Mouse (Mus musculus) heart, embryonic 13.5 days (tissue): ENCODE results near the gene Hibadh. TPM values are rescaled to one million over a fixed set of nuclear protein-coding genes. Genes with fewer than 3 reads are reported as not detected.
"Not testable (repeated sequence)": the region's sequence is repeated elsewhere in the genome, so short reads cannot be mapped to it uniquely, and the experiment has no call there.

ENCODE experiments used
- ATAC-seq: fragments of 200-750 bp; cut with Nextera tagmentation; 2 replicates; pipeline ENCODE4 v1.8.0; 2017; ENCODE audit warnings: moderate TSS enrichment; ENCODE audit not compliant: insufficient number of reproducible peaks, low FRiP score, low TSS enrichment; ENCODE audit errors: extremely low read depth
- H3K27ac ChIP-seq: fragments of 300-500 bp; sonication (generic); replicated peaks from 2 replicates; pipeline ENCODE4 v1.5.1; 2015; ENCODE audit warnings: moderate library complexity, mild to moderate bottlenecking, inconsistent platforms
- H3K27me3 ChIP-seq: fragments of 300-500 bp; sonication (generic); replicated peaks from 2 replicates; pipeline ENCODE4 v1.6.1; 2015; ENCODE audit warnings: mild to moderate bottlenecking, inconsistent platforms
- H3K36me3 ChIP-seq: fragments of 300-500 bp; sonication (generic); 2 replicates; pipeline ENCODE4 v1.6.1; 2015; ENCODE audit warnings: mild to moderate bottlenecking, inconsistent platforms
- H3K4me1 ChIP-seq: fragments of 300-500 bp; sonication (generic); 2 replicates; pipeline ENCODE4 v1.6.1; 2015; ENCODE audit warnings: inconsistent platforms
- H3K4me2 ChIP-seq: fragments of 300-500 bp; sonication (generic); 2 replicates; pipeline ENCODE4 v1.6.1; 2015; ENCODE audit warnings: inconsistent platforms, mild to moderate bottlenecking, moderate library complexity
- H3K4me3 ChIP-seq: fragments of 300-500 bp; sonication (generic); 2 replicates; pipeline ENCODE4 v1.5.1; 2015; ENCODE audit warnings: moderate library complexity, mild to moderate bottlenecking, inconsistent platforms
- H3K9ac ChIP-seq: fragments of 300-500 bp; sonication (generic); 2 replicates; pipeline ENCODE4 v1.6.1; 2015; ENCODE audit warnings: inconsistent platforms, mild to moderate bottlenecking, moderate library complexity
- H3K9me3 ChIP-seq: fragments of 300-500 bp; sonication (generic); 2 replicates; pipeline ENCODE4 v1.6.1; 2016; ENCODE audit warnings: inconsistent platforms
- WGBS: fragments of 180-500 bp; shearing (Covaris S2); methylation state at CpG from one replicate; pipeline ENCODE4 v1.1.7; 2015; ENCODE audit warnings: mixed read lengths; 5-methylcytosine and 5-hydroxymethylcytosine counted together
- polyA plus RNA-seq: library from polyadenylated mRNA; unstranded; fragments of >200 nt; fragmentation: Nextera tagmentation; extraction: Ambion mirVana; gene quantifications from 2 replicates; pipeline ENCODE4 v1.2.1, GENCODE M21; 2015

Hibadh gene
- polyA plus RNA-seq, 1 experiment from 2014 or later: 115 TPM

- Histone ChIP-seq H3K36me3 (no peaks in the 10 kb centered on the region), H3K4me2 (no peak overlapping the region), H3K4me3 (no peak overlapping the region), H3K4me1 (no peaks in the 10 kb centered on the region), H3K27ac (no peak overlapping the region), H3K27me3 (no peaks in the 10 kb centered on the region), H3K9me3 (no peaks in the 10 kb centered on the region), H3K9ac (no peak overlapping the region)
- no peak for ATAC-seq
- WGBS: 71% methylated on average over 8 of the region's 8 CpGs
Observed at GRCm38 (mm10) chr6:52671791-52672190, 31.6 kb upstream of the Hibadh start.

DNA sequence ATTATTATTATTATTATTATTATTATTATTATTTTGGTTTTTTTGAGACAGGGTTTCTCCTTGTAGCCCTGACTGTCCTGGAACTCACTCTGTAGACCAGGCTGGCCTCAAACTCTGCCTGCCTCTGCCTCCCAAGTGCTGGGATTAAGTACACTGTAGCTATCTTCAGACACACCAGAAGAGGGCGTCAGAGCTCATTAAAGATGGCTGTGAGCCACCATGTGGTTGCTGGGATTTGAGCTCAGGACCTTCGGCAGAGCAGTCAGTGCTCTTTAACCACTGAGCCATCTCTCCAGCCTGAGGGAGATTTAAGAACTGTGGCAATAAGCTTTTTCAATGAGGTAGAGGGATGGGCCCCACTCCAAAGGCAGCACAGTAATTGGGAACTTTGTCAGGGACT, 29.7 kb upstream of the Hibadh start:
- H3K4me2 ChIP-seq, ATAC-seq: not testable (repeated sequence)
- 31% methylated on average over 2 of the region's 2 CpGs for WGBS

GRCm38 (mm10) chr6:52667641-52668040, 27.5 kb upstream of the Hibadh start:
- WGBS: 68% methylated on average over 3 of the region's 3 CpGs
- H3K27ac ChIP-seq: no peak overlapping the region
- no peak for ATAC-seq
- H3K36me3 ChIP-seq: no peaks in the 10 kb centered on the region
- H3K9me3 ChIP-seq: no peaks in the 10 kb centered on the region
- H3K27me3 ChIP-seq: no peaks in the 10 kb centered on the region
- H3K4me2 ChIP-seq: no peak overlapping the region
- no peak overlapping the region for H3K4me3 ChIP-seq
- no peak overlapping the region for H3K9ac ChIP-seq
- H3K4me1 ChIP-seq: no peaks in the 10 kb centered on the region

More for the DNA sequence above, 29.7 kb upstream of the Hibadh start:
- H3K9ac ChIP-seq, H3K27ac ChIP-seq, H3K4me1 ChIP-seq, H3K4me3 ChIP-seq, H3K27me3 ChIP-seq, H3K36me3 ChIP-seq, H3K9me3 ChIP-seq: not testable (repeated sequence)

- Histone ChIP-seq H3K36me3 (no peaks in the 10 kb centered on the region), H3K27me3 (no peaks in the 10 kb centered on the region), H3K4me3 (no peak overlapping the region), H3K27ac (no peak overlapping the region), H3K9me3 (no peaks in the 10 kb centered on the region), H3K4me2 (no peak overlapping the region), H3K4me1 (no peaks in the 10 kb centered on the region), H3K9ac (no peak overlapping the region)
- 39% methylated on average over 5 of the region's 5 CpGs for WGBS
- ATAC-seq: no peak
Observed at GRCm38 (mm10) chr6:52663021-52663420, 22.8 kb upstream of the Hibadh start.

GRCm38 (mm10) chr6:52655266-52655665, 15.1 kb upstream of the Hibadh start:
- Histone ChIP-seq H3K4me3 (no peak overlapping the region), H3K9ac (no peak overlapping the region), H3K4me1 (no peaks in the 10 kb centered on the region), H3K36me3 (no peaks in the 10 kb centered on the region), H3K27ac (no peak overlapping the region), H3K27me3 (no peaks in the 10 kb centered on the region), H3K9me3 (no peaks in the 10 kb centered on the region; the same call in 1 of the 2 replicates), H3K4me2 (no peak overlapping the region)
- ATAC-seq: no peak
- 82% methylated on average over 4 of the region's 4 CpGs for WGBS

DNA sequence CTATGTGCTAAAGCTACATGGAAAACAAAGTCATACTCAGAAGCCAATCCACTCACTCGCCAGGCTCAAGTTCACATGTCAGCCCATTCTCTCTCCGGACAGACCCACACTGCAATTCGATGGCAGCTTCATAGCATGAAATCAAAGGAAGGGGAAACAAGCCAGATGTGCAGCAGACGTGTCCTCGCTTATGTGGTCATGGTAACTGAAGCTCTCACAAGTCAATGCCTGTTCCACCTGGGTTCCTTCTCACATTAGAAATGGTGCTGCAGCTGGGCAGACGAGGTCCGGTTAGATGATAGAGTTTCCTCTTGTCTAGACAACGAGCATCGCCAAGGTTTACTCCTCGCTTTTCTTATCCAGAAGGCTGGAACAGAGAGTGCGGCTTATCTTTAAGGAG, 8.6 kb upstream of the Hibadh start:
- no peak overlapping the region for H3K4me3 ChIP-seq
- no peaks in the 10 kb centered on the region for H3K4me1 ChIP-seq
- ATAC-seq: no peak
- H3K9ac ChIP-seq: no peak overlapping the region
- H3K27ac ChIP-seq: no peak overlapping the region
- no peaks in the 10 kb centered on the region for H3K9me3 ChIP-seq
- H3K27me3 ChIP-seq: 0 out of 2 replicates have a peak, but pooled peaks cover 2% of the 10 kb centered on the region
- no peak overlapping the region for H3K4me2 ChIP-seq
- no peaks in the 10 kb centered on the region for H3K36me3 ChIP-seq
- WGBS: 53% methylated on average over 11 of the region's 11 CpGs

DNA sequence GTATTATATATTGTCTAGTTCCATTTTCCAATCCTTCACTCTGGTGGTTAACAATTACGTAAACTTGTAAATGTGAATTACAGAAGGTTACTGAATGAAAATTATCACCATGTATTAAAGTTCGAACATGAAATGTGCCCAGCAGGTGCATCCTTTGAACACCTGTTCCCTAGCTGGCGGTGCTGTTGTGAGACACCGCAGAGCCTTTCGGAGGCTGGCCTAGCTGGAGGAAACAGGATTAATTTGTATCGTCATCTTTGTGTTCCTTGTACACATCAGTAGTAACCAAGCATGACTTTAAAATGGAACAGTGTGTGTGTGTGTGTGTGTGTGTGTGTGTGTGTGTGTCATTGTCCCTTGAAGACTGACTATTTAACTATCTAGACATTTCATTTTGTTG, 7.8 kb upstream of the Hibadh start:
- Histone ChIP-seq H3K9ac (no peak overlapping the region), H3K27me3 (0 out of 2 replicates have a peak, but pooled peaks cover 2% of the 10 kb centered on the region), H3K4me1 (no peaks in the 10 kb centered on the region), H3K4me3 (no peak overlapping the region), H3K27ac (no peak overlapping the region), H3K4me2 (no peak overlapping the region), H3K9me3 (no peaks in the 10 kb centered on the region), H3K36me3 (no peaks in the 10 kb centered on the region)
- no peak for ATAC-seq
- 91% methylated on average over 6 of the region's 6 CpGs for WGBS

- WGBS: 26% methylated on average over 5 of the region's 5 CpGs
- Histone ChIP-seq H3K9ac (no peak overlapping the region), H3K9me3 (no peaks in the 10 kb centered on the region), H3K27ac (no peak overlapping the region), H3K27me3 (0 out of 2 replicates have a peak, but pooled peaks cover 2% of the 10 kb centered on the region), H3K36me3 (no peaks in the 10 kb centered on the region), H3K4me1 (no peaks in the 10 kb centered on the region), H3K4me3 (no peak overlapping the region), H3K4me2 (no peak overlapping the region)
- ATAC-seq: no peak
Observed at GRCm38 (mm10) chr6:52645926-52646325, 5.7 kb upstream of the Hibadh start.

- no peaks in the 10 kb centered on the region for H3K27me3 ChIP-seq
- H3K27ac ChIP-seq: no peak overlapping the region
- 49% methylated on average over 7 of the region's 7 CpGs for WGBS
- no peaks in the 10 kb centered on the region for H3K9me3 ChIP-seq
- peaks cover 14% of the 10 kb centered on the region for H3K4me1 ChIP-seq
- H3K4me2 ChIP-seq: peak overlapping the region; percentile 54
- peak overlapping the region; percentile 13; the same call in 1 of the 2 replicates for H3K4me3 ChIP-seq
- no peaks in the 10 kb centered on the region for H3K36me3 ChIP-seq
- no peak for ATAC-seq
- H3K9ac ChIP-seq: 0 out of 2 replicates have a peak overlapping the region, but pooled peaks have one; percentile 24
Observed at GRCm38 (mm10) chr6:52642152-52642551, 2.0 kb upstream of the Hibadh start.

DNA sequence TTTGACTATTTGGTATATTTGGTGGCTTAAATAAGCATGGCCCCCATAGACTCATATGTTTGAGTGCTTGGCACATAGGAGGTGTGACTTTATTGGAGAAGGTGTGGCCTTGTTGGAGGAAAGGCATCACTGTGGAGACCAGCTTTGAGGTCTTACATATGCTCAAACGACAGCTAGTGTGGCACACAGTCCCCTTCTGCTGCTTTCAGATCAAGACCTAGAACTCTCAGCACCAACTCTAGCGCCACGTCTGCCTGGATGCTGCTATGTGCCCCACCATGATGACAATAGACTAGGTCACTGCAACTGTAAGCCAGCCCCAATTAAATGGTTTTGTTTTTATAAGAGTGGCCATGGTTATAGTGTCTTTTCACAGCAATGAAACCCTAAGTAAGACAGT, 887 bp upstream of the Hibadh start:
- H3K27ac ChIP-seq: no peak overlapping the region
- ATAC-seq: no peak
- H3K4me2 ChIP-seq: no peak overlapping the region
- WGBS: 69% methylated on average over 3 of the region's 3 CpGs
- H3K9me3 ChIP-seq: no peaks in the 10 kb centered on the region
- no peak overlapping the region for H3K9ac ChIP-seq
- H3K36me3 ChIP-seq: no peaks in the 10 kb centered on the region
- H3K4me3 ChIP-seq: no peak overlapping the region
- no peaks in the 10 kb centered on the region for H3K27me3 ChIP-seq
- peaks cover 14% of the 10 kb centered on the region for H3K4me1 ChIP-seq

- peak overlapping the region; percentile 86 for H3K27ac ChIP-seq
- H3K4me3 ChIP-seq: peak overlapping the region; percentile 91
- ATAC-seq: no peak
- 2% methylated on average over 28 of the region's 28 CpGs for WGBS
- no peaks in the 10 kb centered on the region for H3K36me3 ChIP-seq
- H3K27me3 ChIP-seq: no peaks in the 10 kb centered on the region
- H3K4me2 ChIP-seq: peak overlapping the region; percentile 83
- H3K9me3 ChIP-seq: no peaks in the 10 kb centered on the region
- peak overlapping the region; percentile 94 for H3K9ac ChIP-seq
- H3K4me1 ChIP-seq: peaks cover 14% of the 10 kb centered on the region
Observed at GRCm38 (mm10) chr6:52639546-52640223, 504 bp downstream of the Hibadh start.
